Mouse (Mus musculus) heart, embryonic 12.5 days (tissue): Measurements from ENCODE around the gene Slc2a9. TPM values are rescaled to one million over a fixed set of nuclear protein-coding genes. Genes with fewer than 3 reads are reported as not detected.
A peak's percentile ranks its signal among the peaks of the same experiment; 100 is the strongest.

Experiments
- ATAC-seq: fragments of 200-750 bp; cut with Nextera tagmentation; 2 replicates; pipeline ENCODE4 v1.8.0; 2017; ENCODE audit warnings: moderate TSS enrichment, moderate library complexity; ENCODE audit not compliant: insufficient number of reproducible peaks, low FRiP score
- H3K27ac ChIP-seq: fragments of 300-500 bp; sonication (generic); 2 replicates; pipeline ENCODE4 v1.5.1; 2016; ENCODE audit warnings: mild to moderate bottlenecking, moderate library complexity; ENCODE audit not compliant: poor library complexity, severe bottlenecking
- H3K27me3 ChIP-seq: fragments of 300-500 bp; sonication (generic); replicated peaks from 2 replicates; pipeline ENCODE4 v1.6.1; 2016; ENCODE audit warnings: mild to moderate bottlenecking, moderate library complexity
- H3K36me3 ChIP-seq: fragments of 300-500 bp; sonication (generic); 2 replicates; pipeline ENCODE4 v1.6.1; 2016; ENCODE audit warnings: mild to moderate bottlenecking, moderate library complexity
- H3K4me1 ChIP-seq: fragments of 300-500 bp; sonication (generic); replicated peaks from 2 replicates; pipeline ENCODE4 v1.6.1; 2016; ENCODE audit warnings: mild to moderate bottlenecking
- H3K4me2 ChIP-seq: fragments of 300-500 bp; sonication (generic); 2 replicates; pipeline ENCODE4 v1.6.1; 2016; ENCODE audit warnings: mild to moderate bottlenecking, moderate library complexity
- H3K4me3 ChIP-seq: fragments of 300-500 bp; sonication (generic); 2 replicates; pipeline ENCODE4 v1.5.1; 2016; ENCODE audit warnings: mild to moderate bottlenecking
- H3K9ac ChIP-seq: fragments of 300-500 bp; sonication (generic); 2 replicates; pipeline ENCODE4 v1.6.1; 2016; ENCODE audit warnings: mild to moderate bottlenecking, moderate library complexity
- H3K9me3 ChIP-seq: fragments of 300-500 bp; sonication (generic); replicated peaks from 2 replicates; pipeline ENCODE4 v1.6.1; 2016; ENCODE audit warnings: mild to moderate bottlenecking, moderate library complexity
- WGBS: fragments of 180-500 bp; shearing (Covaris S2); methylation state at CpG from one replicate; pipeline ENCODE4 v1.1.7; 2016; 5-methylcytosine and 5-hydroxymethylcytosine counted together
- polyA plus RNA-seq: library from polyadenylated mRNA; unstranded; fragments of >200 nt; fragmentation: Nextera tagmentation; extraction: Ambion mirVana; gene quantifications from 2 replicates; pipeline ENCODE4 v1.2.1, GENCODE M21; 2016

Gene Slc2a9
- polyA plus RNA-seq, 1 experiment from 2014 or later: 0.22 TPM

DNA sequence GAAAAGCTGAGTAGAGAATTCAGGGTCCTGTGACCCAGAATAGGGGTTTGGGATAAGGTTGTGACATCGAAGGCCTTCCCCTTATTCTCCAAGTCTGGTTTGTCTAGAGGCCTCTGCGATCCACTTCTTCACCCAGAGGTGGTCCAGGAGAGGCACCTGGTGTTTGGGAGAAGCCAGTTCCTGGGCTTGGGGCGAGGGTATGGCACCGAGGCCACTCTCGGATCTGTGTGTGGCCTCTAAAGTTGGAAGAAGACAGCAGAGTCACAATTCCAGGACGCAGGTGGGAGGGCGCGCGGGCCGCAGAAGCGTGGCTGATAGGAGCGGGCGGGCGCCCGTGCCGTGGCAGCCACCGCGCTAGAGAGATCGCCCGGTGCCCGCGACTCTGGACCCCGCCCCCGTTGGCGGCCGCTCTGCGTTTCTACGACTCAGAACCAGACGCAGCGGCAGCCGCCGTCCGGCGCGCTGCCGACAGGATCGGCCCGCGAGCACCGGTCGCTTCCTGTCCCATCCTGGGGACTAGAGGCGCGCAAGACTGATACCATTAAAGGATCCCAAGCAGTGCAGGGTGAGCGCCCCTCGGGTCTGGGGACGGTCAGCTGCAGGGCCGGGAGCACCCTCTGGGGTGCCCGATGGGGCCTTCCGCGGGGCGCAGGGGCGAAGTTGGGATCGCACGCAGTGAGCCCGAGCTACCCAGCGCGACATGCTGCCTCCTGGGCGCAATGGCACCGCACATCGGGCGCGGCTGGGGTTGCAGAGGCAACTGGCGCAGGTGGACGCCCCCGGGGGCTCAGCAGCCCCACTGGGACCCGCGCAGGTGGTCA lies 183.8 kb downstream of the Slc2a9 start, which contains the start of gene Drd5:
TSS of gene Drd5 (plus strand) at position 402 of the 821 bp plus-strand sequence.
- WGBS: 3% methylated on average over 66 of the region's 67 CpGs

DNA sequence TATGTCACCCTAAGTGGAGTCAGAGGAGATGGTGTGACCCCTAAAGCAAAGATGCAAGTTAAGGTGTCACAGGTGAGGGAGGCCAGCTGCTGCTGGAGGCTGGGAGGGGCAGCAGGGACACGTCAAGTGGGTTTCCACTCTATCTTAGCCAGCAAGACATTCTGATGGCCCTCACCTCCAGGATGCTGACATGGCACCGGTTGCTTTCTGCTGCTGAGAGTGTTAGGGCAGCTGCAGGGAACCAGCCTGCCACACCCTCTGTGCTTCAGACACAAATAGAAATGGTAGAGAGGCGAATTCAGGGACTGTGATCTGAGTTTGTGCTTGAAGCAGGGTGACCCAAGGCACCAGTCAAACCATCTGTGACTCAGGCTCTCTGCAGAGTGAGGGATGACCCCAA lies 193.1 kb downstream of the Slc2a9 start:
- no peak for ATAC-seq
- H3K27ac ChIP-seq: no peak overlapping the region
- WGBS: 48% methylated on average over 3 of the region's 3 CpGs

More for the DNA sequence above, 183.8 kb downstream of the Slc2a9 start, which contains the start of gene Drd5:
- Histone ChIP-seq H3K4me1 (peaks cover 8% of the 10 kb centered on the region; the same call in 1 of the 2 replicates), H3K4me2 (peak within 1 kb of the TSS; percentile 67), H3K27me3 (peaks cover 93% of the 10 kb centered on the region), H3K27ac (no peak within 1 kb of the TSS), H3K9ac (peak within 1 kb of the TSS; percentile 18; the same call in 1 of the 2 replicates), H3K36me3 (no peaks in the 10 kb centered on the region), H3K4me3 (peak within 1 kb of the TSS; percentile 40), H3K9me3 (0 out of 2 replicates have a peak, but pooled peaks cover 4% of the 10 kb centered on the region)
- no peak for ATAC-seq

DNA sequence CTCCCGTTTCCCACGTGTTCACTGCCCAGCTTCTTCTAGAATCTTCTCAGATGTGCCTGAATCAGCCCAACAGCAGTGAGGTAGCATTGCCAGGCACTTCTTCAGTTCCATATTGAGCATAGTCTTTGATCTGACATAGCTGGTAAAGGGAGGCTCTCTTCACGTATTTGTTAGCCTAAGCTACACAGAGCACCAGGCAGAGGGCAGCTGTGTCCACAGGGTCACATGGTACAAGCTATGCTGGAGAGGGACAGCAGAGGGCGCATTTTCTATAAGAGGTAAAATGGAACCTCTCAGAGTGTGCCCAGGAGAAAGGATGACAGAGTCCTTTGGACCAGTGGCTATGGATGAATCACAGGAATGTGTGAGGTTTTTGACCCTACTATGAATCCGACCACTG lies 194.1 kb downstream of the Slc2a9 start:
- no peak overlapping the region for H3K4me2 ChIP-seq
- WGBS: 47% methylated on average over 5 of the region's 5 CpGs

More for the DNA sequence above, 193.1 kb downstream of the Slc2a9 start:
- Histone ChIP-seq H3K36me3 (no peaks in the 10 kb centered on the region), H3K27me3 (peaks cover 33% of the 10 kb centered on the region), H3K9me3 (no peaks in the 10 kb centered on the region), H3K4me2 (no peak overlapping the region), H3K4me1 (no peaks in the 10 kb centered on the region), H3K9ac (no peak overlapping the region), H3K4me3 (no peak overlapping the region)

DNA sequence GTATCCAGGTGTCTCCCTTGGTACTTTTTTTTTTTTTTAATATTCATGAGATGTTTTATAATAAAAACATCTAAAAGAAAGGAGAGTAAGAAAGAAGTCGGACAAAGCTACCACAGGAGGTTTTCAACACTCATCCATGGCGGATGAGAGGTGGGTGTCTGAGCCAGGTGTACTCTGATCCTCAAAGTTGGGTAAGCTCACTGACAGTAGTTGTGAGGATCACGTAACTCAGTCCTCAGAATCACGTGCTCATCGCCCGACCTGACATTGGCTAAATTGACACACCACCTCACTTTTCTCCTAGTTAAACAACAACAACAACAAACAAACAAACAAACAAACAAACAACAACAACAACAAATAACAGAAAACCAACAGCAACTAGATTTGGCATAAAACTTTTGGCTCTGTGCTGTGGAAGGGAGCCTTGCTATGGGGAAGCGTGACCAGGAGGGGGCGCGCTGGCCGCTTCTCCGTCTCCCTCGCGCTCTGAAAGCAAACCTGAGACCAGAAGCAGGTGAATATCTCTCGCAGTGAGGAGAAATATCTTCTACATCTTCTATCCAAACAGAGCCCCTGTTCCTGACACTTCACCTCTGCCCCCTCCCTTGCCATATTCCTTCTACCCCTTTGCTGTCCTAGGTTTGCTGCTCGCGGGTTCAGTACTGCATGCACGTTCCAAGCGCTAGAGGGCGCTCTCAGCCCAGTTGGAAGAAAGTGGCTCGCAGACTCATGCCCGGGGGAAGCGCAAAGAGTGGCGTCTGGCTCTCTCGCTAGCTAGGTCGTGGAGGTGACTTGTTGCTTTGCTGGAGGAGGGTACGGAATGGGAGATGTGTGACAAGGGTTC lies 195.5 kb downstream of the Slc2a9 start:
- Histone ChIP-seq H3K27ac (no peak overlapping the region), H3K4me3 (peak overlapping the region; percentile 42), H3K4me2 (peak overlapping the region; percentile 65), H3K9ac (no peak overlapping the region), H3K4me1 (no peaks in the 10 kb centered on the region), H3K36me3 (no peaks in the 10 kb centered on the region), H3K27me3 (peaks cover 30% of the 10 kb centered on the region), H3K9me3 (no peaks in the 10 kb centered on the region)
- ATAC-seq: peak; percentile 78; the same call in 1 of the 2 replicates
- 9% methylated on average over 26 of the region's 26 CpGs for WGBS

More for the DNA sequence above, 194.1 kb downstream of the Slc2a9 start:
- no peak overlapping the region for H3K4me3 ChIP-seq
- no peaks in the 10 kb centered on the region for H3K4me1 ChIP-seq
- no peaks in the 10 kb centered on the region for H3K36me3 ChIP-seq
- ATAC-seq: no peak
- H3K27me3 ChIP-seq: peaks cover 27% of the 10 kb centered on the region
- H3K9ac ChIP-seq: no peak overlapping the region
- H3K9me3 ChIP-seq: no peaks in the 10 kb centered on the region
- no peak overlapping the region for H3K27ac ChIP-seq

DNA sequence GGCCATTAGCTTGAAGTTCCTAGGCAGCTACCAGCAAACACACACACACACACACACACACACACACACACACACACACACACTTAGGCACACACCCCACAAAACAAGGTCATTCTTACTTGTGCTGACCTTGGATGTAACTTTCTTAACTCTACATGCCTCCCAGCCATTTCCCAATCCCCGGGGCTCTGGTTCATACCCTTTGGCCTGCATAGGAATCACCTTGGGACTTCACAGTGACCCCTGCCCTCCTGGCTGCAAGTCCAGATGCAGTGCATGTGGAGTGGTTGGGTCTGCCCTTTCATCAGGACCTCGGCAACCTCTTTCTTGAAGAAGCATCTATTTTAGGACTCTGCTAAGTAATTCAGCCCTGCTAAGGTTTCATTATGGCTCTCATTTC lies 197.7 kb downstream of the Slc2a9 start:
- no peak overlapping the region for H3K27ac ChIP-seq
- no peaks in the 10 kb centered on the region for H3K9me3 ChIP-seq
- no peaks in the 10 kb centered on the region for H3K36me3 ChIP-seq
- H3K4me3 ChIP-seq: no peak overlapping the region
- H3K4me2 ChIP-seq: no peak overlapping the region
- WGBS: 73% methylated on average over 2 of the region's 2 CpGs
- ATAC-seq: no peak
- H3K27me3 ChIP-seq: peaks cover 30% of the 10 kb centered on the region
- no peaks in the 10 kb centered on the region for H3K4me1 ChIP-seq
- no peak overlapping the region for H3K9ac ChIP-seq

DNA sequence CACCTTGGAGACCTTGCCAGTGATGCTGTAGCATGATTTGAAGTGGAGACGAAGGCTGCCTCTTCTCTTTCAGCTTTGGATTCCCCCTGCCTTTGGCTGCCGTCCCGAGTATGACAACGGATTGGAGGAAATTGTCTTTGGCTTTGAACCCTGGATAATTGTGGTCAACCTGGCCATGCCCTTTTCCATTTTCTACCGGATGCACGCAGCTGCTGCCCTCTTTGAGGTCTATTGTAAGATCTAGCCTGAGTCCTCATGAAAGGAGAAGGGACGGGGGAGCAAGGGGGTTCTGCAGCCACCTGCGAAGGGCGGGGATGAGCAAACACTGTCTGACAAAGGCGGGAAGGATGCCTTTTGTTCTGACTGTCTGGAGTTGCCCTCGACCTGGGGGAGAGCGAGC lies 200.3 kb downstream of the Slc2a9 start:
- Histone ChIP-seq H3K27ac (no peak overlapping the region), H3K4me1 (no peaks in the 10 kb centered on the region), H3K4me2 (no peak overlapping the region), H3K9me3 (no peaks in the 10 kb centered on the region), H3K27me3 (peaks cover 10% of the 10 kb centered on the region; the same call in 1 of the 2 replicates), H3K36me3 (no peaks in the 10 kb centered on the region), H3K9ac (no peak overlapping the region), H3K4me3 (no peak overlapping the region)
- 56% methylated on average over 12 of the region's 12 CpGs for WGBS
- no peak for ATAC-seq

DNA sequence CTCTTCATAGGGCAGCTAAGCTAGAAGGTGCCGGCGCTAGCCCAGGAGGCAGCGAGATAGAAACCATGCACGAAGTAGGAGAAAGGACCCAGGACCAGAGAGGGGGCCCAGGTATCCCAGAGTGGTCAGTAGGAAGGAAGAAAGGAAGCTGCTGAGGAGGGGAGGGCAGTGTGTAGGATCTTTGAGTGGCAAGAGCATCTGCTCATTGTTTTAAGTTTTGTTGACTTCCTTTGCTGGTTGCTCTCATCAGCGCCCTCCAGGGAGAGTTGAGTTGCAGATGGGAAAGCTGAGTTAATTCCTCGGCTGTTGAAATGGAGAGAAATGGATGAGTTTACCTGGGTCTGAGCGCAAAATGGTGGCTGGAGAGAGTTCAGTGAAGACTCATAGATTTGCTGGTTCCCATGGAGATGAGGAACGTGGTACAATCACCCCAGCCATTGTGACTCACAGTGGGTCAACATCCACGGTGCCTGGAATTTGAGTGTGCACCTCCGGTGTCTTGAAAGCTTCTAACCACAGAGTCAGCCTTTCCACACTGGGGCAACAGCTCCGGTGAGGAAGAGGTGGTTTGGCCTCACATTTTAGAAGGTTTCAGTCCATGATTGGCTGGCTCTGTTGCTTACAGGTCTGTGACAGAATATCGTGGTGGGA lies 201.1 kb downstream of the Slc2a9 start:
- H3K9me3 ChIP-seq: no peaks in the 10 kb centered on the region
- H3K4me1 ChIP-seq: no peaks in the 10 kb centered on the region
- WGBS: 81% methylated on average over 12 of the region's 12 CpGs
- H3K4me3 ChIP-seq: no peak overlapping the region
- no peak for ATAC-seq
- no peak overlapping the region for H3K27ac ChIP-seq
- peaks cover 10% of the 10 kb centered on the region; the same call in 1 of the 2 replicates for H3K27me3 ChIP-seq
- H3K4me2 ChIP-seq: no peak overlapping the region
- H3K36me3 ChIP-seq: no peaks in the 10 kb centered on the region
- H3K9ac ChIP-seq: no peak overlapping the region

Other genes with a start within 250 kb of the Slc2a9 start
- 45.7 and 48.6 TPM in 2 replicates for gene Tmem128, start 243.0 kb downstream of the Slc2a9 start, polyA plus RNA-seq
- gene Otop1, start 227.2 kb downstream of the Slc2a9 start, polyA plus RNA-seq: not detected in 2 replicates
- gene Drd5, start 183.8 kb downstream of the Slc2a9 start, polyA plus RNA-seq: not detected in 2 replicates
- 253 and 257 TPM in 2 replicates for gene Wdr1, start 60.1 kb upstream of the Slc2a9 start, polyA plus RNA-seq
- gene Zfp518b, start 181.7 kb upstream of the Slc2a9 start, polyA plus RNA-seq: 12.0 and 15.6 TPM in 2 replicates